Mouse (Mus musculus) liver, embryonic 14.5 days (tissue): ENCODE measurements around the gene Zfand2b. TPM values are rescaled to one million over a fixed set of nuclear protein-coding genes. Genes with fewer than 3 reads are reported as not detected.
A peak's percentile ranks its signal among the peaks of the same experiment; 100 is the strongest.

Source experiments
- ATAC-seq: fragments of 200-750 bp; cut with Nextera tagmentation; 2 replicates; pipeline ENCODE4 v1.8.0; 2017; ENCODE audit warnings: moderate number of reproducible peaks, mild to moderate bottlenecking, moderate library complexity; ENCODE audit not compliant: insufficient read depth
- DNase-seq, 3 experiments: peaks; one replicate each; pipeline ENCODE4 v3.0.0-alpha.2; 2012 to 2013; ENCODE audit warnings: low read depth in 3 of 3, low spot score in 3 of 3
- H3K27ac ChIP-seq: fragments of 300-500 bp; sonication (generic); 2 replicates; pipeline ENCODE4 v1.5.1; 2014; ENCODE audit warnings: moderate library complexity, mild to moderate bottlenecking, control low read depth, inconsistent platforms
- H3K27me3 ChIP-seq: fragments of 300-500 bp; sonication (generic); 2 replicates; pipeline ENCODE4 v1.6.1; 2014; ENCODE audit warnings: mild to moderate bottlenecking, low read length, moderate library complexity; ENCODE audit not compliant: control insufficient read depth, insufficient read depth
- H3K36me3 ChIP-seq: fragments of 300-500 bp; sonication (generic); replicated peaks from 2 replicates; pipeline ENCODE4 v1.6.1; 2014; ENCODE audit warnings: low read depth; ENCODE audit not compliant: control insufficient read depth, insufficient read depth
- H3K4me1 ChIP-seq, 2 experiments: fragments of 200-500 bp in 1 of 2; fragments of 300-500 bp in 1 of 2; sonication (generic) in 1 of 2; replicated peaks; 2 replicates each; pipeline ENCODE4 v1.6.1; 2012 to 2014; ENCODE audit warnings: antibody characterized with exemption in 1 of 2, inconsistent platforms in 1 of 2, low read length in 1 of 2; ENCODE audit not compliant: control insufficient read depth in 2 of 2, insufficient read depth in 2 of 2
- H3K4me2 ChIP-seq: fragments of 300-500 bp; sonication (generic); 2 replicates; pipeline ENCODE4 v1.6.1; 2014; ENCODE audit warnings: low read depth, mild to moderate bottlenecking, control low read depth, moderate library complexity
- H3K4me3 ChIP-seq, 2 experiments: fragments of 200-500 bp in 1 of 2; fragments of 300-500 bp in 1 of 2; sonication (generic) in 1 of 2; 2 replicates each; pipeline ENCODE4 v1.5.1; 2012 to 2014; ENCODE audit warnings: low read depth in 2 of 2, low read length in 2 of 2, mild to moderate bottlenecking in 2 of 2, control low read depth in 1 of 2, inconsistent platforms in 1 of 2, moderate library complexity in 1 of 2; ENCODE audit not compliant: insufficient read depth in 1 of 2
- H3K9ac ChIP-seq: fragments of 300-500 bp; sonication (generic); replicated peaks from 2 replicates; pipeline ENCODE4 v1.6.1; 2014; ENCODE audit warnings: mild to moderate bottlenecking, control low read depth, moderate library complexity
- H3K9me3 ChIP-seq: fragments of 300-500 bp; sonication (generic); 2 replicates; pipeline ENCODE4 v1.6.1; 2016; ENCODE audit warnings: low read length, mixed read lengths; ENCODE audit not compliant: control insufficient read depth
- CTCF ChIP-seq: IDR thresholded peaks from 2 replicates; pipeline ENCODE4 v1.5.1; 2016; ENCODE audit warnings: antibody characterized with exemption, low read depth, control low read depth
- EP300 ChIP-seq: IDR thresholded peaks from 2 replicates; pipeline ENCODE4 v1.6.1; 2016; ENCODE audit warnings: antibody characterized with exemption, low read depth
- WGBS: fragments of 180-500 bp; shearing (Covaris S2); extraction: QIAGEN DNeasy Blood & Tissue Kit; methylation state at CpG from one replicate; pipeline ENCODE4 v1.1.7; 2014; ENCODE audit not compliant: insufficient replicate concordance; 5-methylcytosine and 5-hydroxymethylcytosine counted together
- polyA plus RNA-seq, 2 experiments: library from polyadenylated mRNA; depleted of rRNA in 1 of 2; stranded (reverse) in 1 of 2; unstranded in 1 of 2; fragments of >200 nt; fragmentation: Nextera tagmentation in 1 of 2; extraction: Ambion mirVana in 1 of 2; gene quantifications; 2 replicates each; pipeline versions ENCODE4 v1.2.1 to v1.2.3; 2012 to 2014

The Zfand2b gene
- polyA plus RNA-seq, 2 experiments = 35.3 to 40.6 TPM

GRCm38 (mm10) chr1:75181377-75181870 lies 13.0 kb downstream of the Zfand2b start:
- Histone ChIP-seq H3K4me3 (no peak overlapping the region), H3K9me3 (no peaks in the 10 kb centered on the region), H3K27me3 (no peaks in the 10 kb centered on the region), H3K9ac (no peak overlapping the region; the same call in 1 of the 2 replicates), H3K36me3 (peaks cover 70% of the 10 kb centered on the region), H3K4me2 (no peak overlapping the region), H3K27ac (no peak overlapping the region; the same call in 1 of the 2 replicates), H3K4me1 (peaks cover 16 to 18% of the 10 kb centered on the region in 2 experiments)
- DNase-seq (no peak), ATAC-seq (no peak)
- no peak for TF ChIP-seq EP300
- TF ChIP-seq CTCF = no peak
- 85% methylated on average over 4 of the region's 4 CpGs for WGBS

DNA sequence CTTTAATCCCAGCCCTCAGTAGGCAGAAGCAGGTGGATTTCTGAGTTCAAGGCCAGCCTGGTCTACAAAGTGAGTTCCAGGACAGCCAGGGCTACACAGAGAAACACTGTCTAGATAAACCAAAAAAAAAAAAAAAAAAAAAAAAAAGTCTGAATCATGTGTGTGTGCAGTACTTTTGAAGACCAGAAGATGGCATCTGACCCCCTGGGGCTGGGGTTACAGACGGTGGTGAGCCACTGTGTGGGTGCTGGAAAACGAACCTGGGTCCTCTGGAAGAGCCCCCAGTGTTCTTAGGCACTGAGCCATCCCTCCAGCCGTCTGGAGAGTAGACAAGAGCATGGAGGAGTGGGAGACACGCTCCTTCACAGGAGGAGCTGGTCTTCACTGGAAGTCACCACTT lies 13.7 kb downstream of the Zfand2b start:
- Histone ChIP-seq H3K9ac (no peak overlapping the region), H3K27me3 (no peaks in the 10 kb centered on the region), H3K4me3 (no peak overlapping the region), H3K4me1 (peaks cover 16 to 18% of the 10 kb centered on the region in 2 experiments), H3K9me3 (no peaks in the 10 kb centered on the region), H3K36me3 (peaks cover 70% of the 10 kb centered on the region), H3K27ac (no peak overlapping the region), H3K4me2 (no peak overlapping the region)
- 68% methylated on average over 4 of the region's 4 CpGs for WGBS
- ATAC-seq (no peak), DNase-seq (no peak)
- TF ChIP-seq EP300 (no peak), CTCF (peak; percentile 52)

- peaks cover 74% of the 10 kb centered on the region for H3K36me3 ChIP-seq
- 79% methylated on average over 11 of the region's 11 CpGs for WGBS
- H3K4me3 ChIP-seq = no peak overlapping the region
- H3K4me1 ChIP-seq = peaks cover 11 to 12% of the 10 kb centered on the region in 2 experiments
- DNase-seq (no peak), ATAC-seq (no peak)
- H3K4me2 ChIP-seq = no peak overlapping the region
- no peaks in the 10 kb centered on the region for H3K27me3 ChIP-seq
- no peak overlapping the region for H3K9ac ChIP-seq
- no peak for TF ChIP-seq EP300
- no peaks in the 10 kb centered on the region for H3K9me3 ChIP-seq
- H3K27ac ChIP-seq = no peak overlapping the region
Measured at GRCm38 (mm10) chr1:75185495-75185894, 17.0 kb downstream of the Zfand2b start.

DNA sequence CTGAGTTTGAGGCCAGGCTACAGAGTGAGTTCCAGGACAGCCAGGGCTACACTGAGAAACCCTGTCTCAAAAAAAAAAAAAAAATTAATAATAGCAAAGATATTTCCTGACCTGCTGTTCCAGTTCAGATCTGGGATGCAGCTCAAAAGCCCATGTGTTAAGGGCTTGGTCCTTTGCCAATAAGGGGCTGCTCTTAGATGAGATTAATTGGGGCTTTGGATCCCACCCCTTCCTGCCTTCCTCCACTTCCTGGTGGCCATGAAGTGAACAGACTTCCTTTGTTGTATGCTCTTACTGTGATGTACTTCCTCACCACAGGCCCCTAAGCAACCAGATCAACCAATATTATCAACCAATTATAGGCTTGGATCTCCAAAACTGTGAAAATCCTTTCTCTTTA lies 18.7 kb downstream of the Zfand2b start:
- H3K9ac ChIP-seq = no peak overlapping the region
- ATAC-seq (no peak), DNase-seq (no peak)
- H3K9me3 ChIP-seq = no peaks in the 10 kb centered on the region
- H3K27ac ChIP-seq = no peak overlapping the region
- TF ChIP-seq EP300 (no peak), CTCF (no peak)
- H3K4me2 ChIP-seq = no peak overlapping the region
- no peaks in the 10 kb centered on the region for H3K27me3 ChIP-seq
- peaks cover 13 to 15% of the 10 kb centered on the region in 2 experiments for H3K4me1 ChIP-seq
- no peak overlapping the region for H3K4me3 ChIP-seq
- peaks cover 66% of the 10 kb centered on the region for H3K36me3 ChIP-seq

DNA sequence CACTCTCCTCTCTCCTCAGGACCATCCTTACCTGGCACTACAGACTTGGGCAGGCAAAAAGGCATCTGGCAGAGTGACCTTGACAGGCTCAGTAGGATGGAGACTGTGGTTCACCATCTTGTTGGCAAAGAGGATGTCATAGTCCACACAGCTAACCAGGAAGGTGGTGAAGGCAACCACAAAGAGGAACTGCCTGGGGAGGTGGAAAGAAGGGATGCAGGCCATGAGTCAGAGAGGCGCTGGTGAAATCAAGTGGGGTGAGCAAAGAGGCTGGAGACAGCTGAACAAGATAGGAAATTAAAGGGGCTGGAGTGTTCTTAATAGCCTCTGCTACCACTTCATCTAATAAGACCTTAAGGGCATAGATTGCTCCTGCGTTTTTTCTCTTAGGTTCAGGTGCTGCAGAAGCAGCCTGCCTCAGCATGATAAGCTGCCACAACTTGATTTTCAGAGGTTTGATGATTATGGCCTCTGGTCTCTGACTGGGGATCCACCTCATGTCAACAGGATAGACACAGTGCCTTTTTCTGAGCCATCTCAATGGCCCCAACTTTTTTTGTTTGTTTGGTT lies 19.6 kb downstream of the Zfand2b start:
- TF ChIP-seq CTCF (no peak), EP300 (no peak)
- DNase-seq = no peak
- Histone ChIP-seq H3K9ac (no peak overlapping the region), H3K4me1 (peaks cover 15% of the 10 kb centered on the region in 2 experiments), H3K36me3 (peaks cover 57% of the 10 kb centered on the region), H3K27me3 (no peaks in the 10 kb centered on the region), H3K4me3 (no peak overlapping the region), H3K9me3 (no peaks in the 10 kb centered on the region), H3K27ac (no peak overlapping the region), H3K4me2 (no peak overlapping the region)
- 21% methylated on average over 2 of the region's 2 CpGs for WGBS
- no peak for ATAC-seq
